Mouse (Mus musculus) heart, postnatal 0 days (tissue): Measurements from ENCODE around the gene Neurog1.

Source experiments
- CTCF ChIP-seq: IDR thresholded peaks from 2 replicates; pipeline ENCODE4 v1.5.1; 2016; ENCODE audit warnings: antibody characterized with exemption, control low read depth, low read depth
- EP300 ChIP-seq: IDR thresholded peaks from 2 replicates; pipeline ENCODE4 v1.6.1; 2016; ENCODE audit warnings: antibody characterized with exemption, low read depth

- no peak for TF ChIP-seq CTCF
- no peak for TF ChIP-seq EP300
Observed at GRCm38 (mm10) chr13:56283321-56283720, 31.4 kb upstream of the Neurog1 start.
